Mouse (Mus musculus) midbrain, embryonic 13.5 days (tissue): ENCODE measurements at regions not wholly inside any gene's neighbourhood (a gene's known extent, or its start where the extent isn't known, plus 50 kb on each side); places are given as distances from the start of the nearest gene placed in this dataset.

ENCODE experiments used
- ATAC-seq: fragments of 200-750 bp; cut with Nextera tagmentation; 2 replicates; pipeline ENCODE4 v1.8.0; 2017; ENCODE audit warnings: mild to moderate bottlenecking, moderate TSS enrichment, moderate library complexity
- H3K27ac ChIP-seq: fragments of 300-500 bp; sonication (generic); 2 replicates; pipeline ENCODE4 v1.5.1; 2015; ENCODE audit warnings: inconsistent platforms, mild to moderate bottlenecking, moderate library complexity
- H3K27me3 ChIP-seq: fragments of 300-500 bp; sonication (generic); 2 replicates; pipeline ENCODE4 v1.6.1; 2015; ENCODE audit warnings: mild to moderate bottlenecking, inconsistent platforms
- H3K36me3 ChIP-seq: fragments of 300-500 bp; sonication (generic); 2 replicates; pipeline ENCODE4 v1.6.1; 2015; ENCODE audit warnings: mild to moderate bottlenecking, inconsistent platforms
- H3K4me1 ChIP-seq: fragments of 300-500 bp; sonication (generic); replicated peaks from 2 replicates; pipeline ENCODE4 v1.6.1; 2015; ENCODE audit warnings: inconsistent platforms
- H3K4me2 ChIP-seq: fragments of 300-500 bp; sonication (generic); replicated peaks from 2 replicates; pipeline ENCODE4 v1.6.1; 2015; ENCODE audit warnings: moderate library complexity, mild to moderate bottlenecking, inconsistent platforms
- H3K4me3 ChIP-seq: fragments of 300-500 bp; sonication (generic); replicated peaks from 2 replicates; pipeline ENCODE4 v1.5.1; 2015; ENCODE audit warnings: mild to moderate bottlenecking, inconsistent platforms
- H3K9ac ChIP-seq: fragments of 300-500 bp; sonication (generic); replicated peaks from 2 replicates; pipeline ENCODE4 v1.6.1; 2015; ENCODE audit warnings: mild to moderate bottlenecking, inconsistent platforms
- H3K9me3 ChIP-seq: fragments of 300-500 bp; sonication (generic); 2 replicates; pipeline ENCODE4 v1.6.1; 2016; ENCODE audit warnings: mild to moderate bottlenecking, inconsistent platforms
- WGBS: fragments of 180-500 bp; shearing (Covaris S2); methylation state at CpG from one replicate; pipeline ENCODE4 v1.1.7; 2015; 5-methylcytosine and 5-hydroxymethylcytosine counted together

DNA sequence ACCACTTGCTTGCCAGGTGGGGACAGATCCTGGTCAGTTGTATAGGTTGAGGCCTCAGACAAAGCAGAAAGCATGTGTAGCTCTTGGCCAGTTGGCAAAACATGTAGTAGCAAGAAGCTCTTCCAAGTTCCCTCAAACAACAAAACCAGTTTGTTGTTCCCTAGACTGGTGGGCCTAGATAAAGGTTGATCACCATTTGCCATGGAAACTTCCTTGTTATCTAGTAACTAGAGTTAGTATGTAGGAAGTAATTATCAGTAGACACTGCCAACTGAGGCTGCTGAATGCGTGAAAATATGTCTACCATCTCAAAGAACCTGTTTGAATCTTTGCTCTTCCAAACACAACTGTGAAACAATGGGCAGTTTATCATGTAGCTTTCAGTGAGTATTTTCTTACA, 1098.7 kb downstream of the Pcdh18 start:
- Histone ChIP-seq H3K27ac (no peak overlapping the region), H3K36me3 (no peaks in the 10 kb centered on the region), H3K27me3 (no peaks in the 10 kb centered on the region), H3K4me2 (no peak overlapping the region), H3K9me3 (no peaks in the 10 kb centered on the region), H3K9ac (no peak overlapping the region), H3K4me1 (no peaks in the 10 kb centered on the region), H3K4me3 (no peak overlapping the region)
- 86% methylated on average over 1 of the region's 1 CpGs for WGBS
- ATAC-seq: no peak

DNA sequence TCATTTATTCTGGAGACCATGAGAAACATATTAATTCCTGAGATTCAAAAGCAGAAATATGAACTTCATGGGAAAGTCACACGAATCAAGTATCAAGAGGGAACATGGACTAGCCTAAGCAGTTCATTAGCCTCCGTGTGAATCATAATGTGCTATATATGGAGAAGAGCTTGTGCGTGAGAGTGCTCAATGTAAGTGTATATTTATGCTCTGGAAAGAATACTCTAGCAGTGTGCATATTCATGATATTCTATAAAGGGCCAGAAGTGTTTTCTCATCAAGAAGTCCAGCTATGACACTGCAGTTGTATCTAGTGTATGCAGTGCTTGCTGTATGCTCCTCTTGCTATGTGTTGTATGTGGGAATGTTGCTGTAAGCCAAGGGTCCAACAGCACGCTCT, 1102.0 kb downstream of the Pcdh18 start:
- ATAC-seq: no peak
- no peak overlapping the region for H3K27ac ChIP-seq
- no peaks in the 10 kb centered on the region for H3K27me3 ChIP-seq
- no peak overlapping the region for H3K4me3 ChIP-seq
- no peaks in the 10 kb centered on the region for H3K4me1 ChIP-seq
- 84% methylated on average over 4 of the region's 4 CpGs for WGBS
- no peak overlapping the region for H3K9ac ChIP-seq
- no peaks in the 10 kb centered on the region for H3K36me3 ChIP-seq
- H3K4me2 ChIP-seq: no peak overlapping the region
- H3K9me3 ChIP-seq: no peaks in the 10 kb centered on the region

DNA sequence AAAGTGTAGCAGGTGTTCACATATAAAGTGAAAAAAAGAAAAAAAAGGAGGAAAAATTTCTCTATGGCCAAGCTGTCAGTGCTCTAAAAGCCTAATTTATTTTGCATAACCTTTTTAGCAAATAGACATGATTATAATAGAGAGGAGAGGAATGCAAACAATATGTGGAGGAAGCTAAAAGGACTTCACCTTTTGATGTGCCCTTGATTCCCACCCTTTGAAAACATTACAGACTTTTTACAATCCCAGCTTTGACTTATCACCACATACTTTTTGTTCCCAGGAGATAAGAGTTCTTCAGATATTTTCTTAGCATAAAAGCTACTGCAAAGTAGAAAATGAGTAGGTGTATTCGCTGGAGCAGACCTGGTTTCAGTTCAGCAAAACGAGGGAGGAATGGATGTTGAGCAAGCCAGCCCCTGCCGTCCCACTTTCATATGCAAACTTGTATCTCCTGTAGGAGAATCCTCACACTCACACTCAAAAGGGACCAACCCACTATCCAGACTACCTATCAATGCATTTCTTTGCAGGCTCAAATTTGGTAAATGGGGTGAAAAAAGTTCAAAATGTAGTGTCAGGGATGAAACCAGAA, 1125.1 kb downstream of the Pcdh18 start:
- no peak overlapping the region for H3K9ac ChIP-seq
- no peak overlapping the region for H3K27ac ChIP-seq
- WGBS: 40% methylated on average over 3 of the region's 3 CpGs
- no peak overlapping the region for H3K4me2 ChIP-seq
- ATAC-seq: no peak
- H3K4me1 ChIP-seq: no peaks in the 10 kb centered on the region
- H3K4me3 ChIP-seq: no peak overlapping the region
- H3K36me3 ChIP-seq: no peaks in the 10 kb centered on the region
- no peaks in the 10 kb centered on the region for H3K9me3 ChIP-seq
- no peaks in the 10 kb centered on the region for H3K27me3 ChIP-seq

DNA sequence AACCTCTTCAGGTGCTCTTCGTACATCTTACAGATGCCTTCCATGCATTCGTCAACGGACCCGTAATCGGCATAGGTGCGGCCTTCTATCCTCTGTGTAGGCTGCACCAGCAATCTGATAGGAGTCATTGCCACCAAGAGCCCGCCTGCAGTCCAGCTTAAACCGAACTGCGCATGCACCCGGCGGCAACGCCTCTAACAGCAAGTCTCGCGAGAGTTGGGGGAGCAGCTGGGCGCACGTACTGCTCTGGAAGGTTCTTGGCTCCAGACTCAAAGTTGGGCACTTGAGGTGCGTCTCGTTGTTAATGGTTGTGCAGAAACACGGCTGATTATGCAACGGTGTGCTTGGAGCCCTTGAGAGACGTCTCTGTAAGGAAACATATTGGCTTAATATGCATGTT, 1148.2 kb downstream of the Pcdh18 start:
- Histone ChIP-seq H3K4me2 (no peak overlapping the region), H3K4me3 (no peak overlapping the region), H3K27me3 (no peaks in the 10 kb centered on the region), H3K4me1 (no peaks in the 10 kb centered on the region), H3K9me3 (no peaks in the 10 kb centered on the region), H3K27ac (no peak overlapping the region), H3K36me3 (no peaks in the 10 kb centered on the region), H3K9ac (no peak overlapping the region)
- 95% methylated on average over 21 of the region's 21 CpGs for WGBS
- ATAC-seq: no peak; the same call in 1 of the 2 replicates

DNA sequence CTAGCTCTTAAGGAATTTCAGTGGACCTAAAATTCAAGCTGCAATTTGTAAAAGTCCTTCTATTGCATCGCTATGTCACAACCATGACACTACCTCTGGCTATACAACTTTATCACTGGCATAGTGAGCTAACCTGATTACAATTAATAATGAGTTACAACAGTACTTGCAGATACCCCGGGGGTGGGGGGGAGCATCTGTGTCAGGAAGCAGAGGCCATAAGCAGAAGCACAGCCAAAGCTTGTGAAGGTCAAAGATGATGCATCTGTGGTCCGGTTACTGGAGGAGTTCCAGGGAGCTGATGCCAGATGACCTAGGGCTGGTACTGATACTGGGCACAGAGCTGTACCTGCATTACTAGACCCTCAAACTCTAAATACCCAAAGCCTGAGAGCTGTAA, 1152.3 kb downstream of the Pcdh18 start:
- Histone ChIP-seq H3K9ac (no peak overlapping the region), H3K36me3 (no peaks in the 10 kb centered on the region), H3K4me1 (no peaks in the 10 kb centered on the region), H3K9me3 (no peaks in the 10 kb centered on the region), H3K4me2 (no peak overlapping the region), H3K4me3 (no peak overlapping the region), H3K27me3 (no peaks in the 10 kb centered on the region), H3K27ac (no peak overlapping the region)
- WGBS: 83% methylated on average over 3 of the region's 3 CpGs
- ATAC-seq: no peak

DNA sequence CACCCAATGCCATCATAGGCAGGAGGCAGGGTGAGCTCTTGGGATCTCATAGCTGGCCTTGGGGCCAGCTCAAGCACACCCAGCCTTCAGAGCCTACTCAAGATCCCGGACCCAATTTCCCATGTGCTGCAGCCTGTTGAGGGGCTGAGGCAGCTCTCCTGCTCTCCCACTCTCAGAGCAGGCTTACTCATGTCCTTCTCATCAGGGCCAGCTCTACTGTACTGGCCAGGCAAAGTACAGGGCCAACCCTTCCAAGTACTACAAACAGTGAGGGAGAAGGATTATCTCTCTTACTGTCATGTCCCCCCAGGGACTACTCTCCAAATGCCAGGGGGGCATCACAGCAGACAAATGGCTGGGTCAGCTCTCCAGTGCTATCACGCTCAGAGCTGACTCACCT, 1169.8 kb downstream of the Pcdh18 start:
- Histone ChIP-seq H3K4me2 (no peak overlapping the region), H3K4me3 (no peak overlapping the region), H3K4me1 (peaks cover 4% of the 10 kb centered on the region; the same call in 1 of the 2 replicates), H3K9ac (no peak overlapping the region), H3K27ac (no peak overlapping the region), H3K36me3 (no peaks in the 10 kb centered on the region), H3K27me3 (no peaks in the 10 kb centered on the region), H3K9me3 (no peaks in the 10 kb centered on the region)
- ATAC-seq: no peak
- WGBS: 93% methylated on average over 2 of the region's 2 CpGs

DNA sequence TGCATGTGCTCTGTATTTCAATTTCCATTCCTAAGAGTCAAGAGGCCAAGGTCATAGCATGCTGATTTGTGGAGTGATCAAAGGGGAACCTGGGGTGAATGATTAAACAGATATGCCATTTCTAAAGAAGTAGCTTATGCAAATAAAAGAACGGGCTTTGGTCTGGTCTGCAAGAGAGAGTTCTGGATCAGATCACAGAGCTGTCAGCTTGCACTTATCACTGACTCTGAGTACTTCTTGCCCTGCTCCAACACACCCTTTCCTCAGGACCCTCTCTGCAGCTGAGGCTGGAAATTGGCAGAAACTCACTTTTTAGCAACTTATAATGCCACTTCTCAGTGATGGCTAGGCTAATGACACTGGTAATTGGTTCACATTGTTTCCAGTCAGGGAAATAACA, 1171.0 kb downstream of the Pcdh18 start:
- WGBS: 5% methylated on average over 1 of the region's 1 CpGs
- no peaks in the 10 kb centered on the region for H3K9me3 ChIP-seq
- H3K4me3 ChIP-seq: no peak overlapping the region
- peaks cover 4% of the 10 kb centered on the region; the same call in 1 of the 2 replicates for H3K4me1 ChIP-seq
- no peak overlapping the region for H3K27ac ChIP-seq
- no peak overlapping the region for H3K4me2 ChIP-seq
- no peaks in the 10 kb centered on the region for H3K36me3 ChIP-seq
- H3K27me3 ChIP-seq: no peaks in the 10 kb centered on the region
- no peak overlapping the region for H3K9ac ChIP-seq
- 0 out of 2 replicates have a peak, but pooled peaks have one; percentile 58 for ATAC-seq

DNA sequence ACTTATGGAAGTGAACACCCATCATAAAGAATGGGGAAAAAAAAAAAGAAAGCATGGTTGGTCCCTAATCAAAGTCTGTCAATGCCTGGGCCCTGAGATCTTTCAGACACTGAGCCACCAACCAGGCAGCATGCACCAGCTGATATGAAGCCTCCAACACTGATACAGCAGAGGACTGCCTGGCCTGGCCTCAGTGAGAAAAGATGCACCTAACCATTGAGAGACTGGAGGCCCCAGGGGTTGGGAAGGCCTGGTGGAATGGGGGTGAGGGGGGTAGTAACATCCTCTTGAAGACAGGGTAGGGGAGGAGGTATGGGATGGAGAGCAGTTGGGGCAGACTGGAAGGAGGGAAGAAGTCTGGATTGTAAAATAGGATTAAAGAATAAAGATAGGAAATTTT, 1172.8 kb downstream of the Pcdh18 start:
- Histone ChIP-seq H3K4me2 (no peak overlapping the region), H3K9ac (no peak overlapping the region), H3K9me3 (no peaks in the 10 kb centered on the region), H3K27me3 (no peaks in the 10 kb centered on the region), H3K36me3 (no peaks in the 10 kb centered on the region), H3K27ac (no peak overlapping the region), H3K4me1 (peaks cover 4% of the 10 kb centered on the region; the same call in 1 of the 2 replicates), H3K4me3 (no peak overlapping the region)
- ATAC-seq: 0 out of 2 replicates have a peak, but pooled peaks have one; percentile 25

DNA sequence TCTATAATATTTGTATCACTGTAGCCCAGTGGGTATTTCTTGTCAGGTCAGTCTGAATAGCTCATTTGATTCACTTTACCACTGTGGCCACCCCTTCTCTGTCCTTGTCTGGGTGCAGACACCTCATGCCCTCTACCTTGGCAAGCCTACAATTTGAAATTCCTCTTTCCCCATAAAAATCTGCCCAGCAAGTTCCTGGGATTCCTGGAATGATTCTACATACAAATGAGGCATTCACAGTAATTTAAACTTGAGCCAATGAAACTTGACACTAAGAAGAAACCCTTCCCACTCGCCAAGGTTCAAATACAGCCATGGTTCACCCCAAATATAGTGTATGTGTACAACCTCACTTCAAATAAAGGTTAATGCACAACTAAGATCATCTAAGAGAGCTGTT, 1174.6 kb downstream of the Pcdh18 start:
- H3K9ac ChIP-seq: no peak overlapping the region
- H3K9me3 ChIP-seq: no peaks in the 10 kb centered on the region
- no peak overlapping the region for H3K4me3 ChIP-seq
- peaks cover 4% of the 10 kb centered on the region; the same call in 1 of the 2 replicates for H3K4me1 ChIP-seq
- ATAC-seq: no peak
- 79% methylated on average over 1 of the region's 1 CpGs for WGBS
- H3K27ac ChIP-seq: no peak overlapping the region
- no peaks in the 10 kb centered on the region for H3K36me3 ChIP-seq
- no peak overlapping the region for H3K4me2 ChIP-seq
- H3K27me3 ChIP-seq: no peaks in the 10 kb centered on the region

DNA sequence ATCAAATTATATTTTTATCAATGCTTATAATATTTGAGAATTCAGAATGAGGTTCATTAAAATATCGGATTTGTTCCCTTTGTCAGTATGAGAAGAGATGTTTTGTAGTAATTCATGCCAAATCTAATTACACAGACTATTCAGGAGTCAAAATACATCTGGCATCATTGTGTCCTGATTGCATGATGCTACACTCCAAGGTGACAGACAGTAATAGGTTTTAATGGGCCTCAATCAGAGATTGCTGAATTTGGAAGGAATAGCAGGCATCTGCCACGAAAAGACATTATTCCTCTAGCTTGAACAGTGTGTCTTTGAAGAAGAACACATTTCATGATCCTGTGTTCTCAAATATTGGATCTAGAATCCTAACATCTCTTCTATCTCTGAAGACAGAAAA, 1177.2 kb downstream of the Pcdh18 start:
- no peak for ATAC-seq
- Histone ChIP-seq H3K9ac (no peak overlapping the region), H3K4me2 (no peak overlapping the region), H3K36me3 (no peaks in the 10 kb centered on the region), H3K4me1 (no peaks in the 10 kb centered on the region), H3K27me3 (no peaks in the 10 kb centered on the region), H3K9me3 (no peaks in the 10 kb centered on the region), H3K27ac (no peak overlapping the region), H3K4me3 (no peak overlapping the region)
- WGBS: 66% methylated on average over 2 of the region's 2 CpGs

DNA sequence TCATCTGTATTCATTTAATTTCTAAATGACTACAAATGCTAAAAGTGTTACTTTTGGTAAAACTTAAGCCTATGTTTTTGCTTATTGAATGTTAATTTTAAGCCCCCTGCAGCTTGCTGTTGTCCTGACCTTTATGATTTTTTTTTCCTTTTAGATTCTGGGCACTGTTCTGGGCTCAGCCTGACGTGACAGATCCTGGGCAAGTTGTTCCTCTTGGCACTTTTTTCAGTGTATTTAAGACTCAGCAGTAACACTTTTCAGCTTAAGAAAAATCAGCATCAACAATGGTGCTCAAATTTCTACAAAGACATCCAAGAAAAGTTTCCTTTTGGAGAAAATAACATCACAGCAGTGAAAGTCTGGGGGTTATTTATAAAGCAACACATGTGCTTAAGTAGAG, 1177.9 kb downstream of the Pcdh18 start:
- no peak overlapping the region for H3K4me2 ChIP-seq
- H3K4me1 ChIP-seq: no peaks in the 10 kb centered on the region
- ATAC-seq: no peak
- 38% methylated on average over 1 of the region's 1 CpGs for WGBS
- no peak overlapping the region for H3K4me3 ChIP-seq
- no peak overlapping the region for H3K27ac ChIP-seq
- no peaks in the 10 kb centered on the region for H3K36me3 ChIP-seq
- H3K9ac ChIP-seq: no peak overlapping the region
- no peaks in the 10 kb centered on the region for H3K9me3 ChIP-seq
- H3K27me3 ChIP-seq: no peaks in the 10 kb centered on the region

DNA sequence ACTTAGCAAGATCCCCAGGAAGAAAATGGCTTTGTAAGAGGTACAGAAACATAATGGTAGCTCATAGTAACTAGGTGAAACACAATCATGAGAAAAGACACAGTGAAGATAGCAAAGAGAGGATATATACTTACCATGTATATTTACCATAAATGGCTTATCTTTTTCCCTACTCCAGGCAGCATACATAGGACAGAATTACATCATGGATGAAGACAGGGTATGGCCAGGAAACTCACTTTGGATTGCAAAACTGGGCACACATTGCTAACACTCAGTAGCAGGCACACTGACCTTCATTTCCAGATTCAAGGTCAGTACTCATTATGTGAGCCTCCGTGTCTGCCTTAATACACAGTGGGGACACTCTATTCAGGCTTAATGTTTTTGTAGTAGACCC, 1210.5 kb downstream of the Pcdh18 start:
- 76% methylated on average over 1 of the region's 1 CpGs for WGBS
- Histone ChIP-seq H3K9me3 (no peaks in the 10 kb centered on the region; the same call in 1 of the 2 replicates), H3K36me3 (no peaks in the 10 kb centered on the region), H3K9ac (no peak overlapping the region), H3K4me1 (no peaks in the 10 kb centered on the region), H3K4me2 (no peak overlapping the region), H3K27me3 (no peaks in the 10 kb centered on the region), H3K4me3 (no peak overlapping the region), H3K27ac (no peak overlapping the region)
- no peak for ATAC-seq

DNA sequence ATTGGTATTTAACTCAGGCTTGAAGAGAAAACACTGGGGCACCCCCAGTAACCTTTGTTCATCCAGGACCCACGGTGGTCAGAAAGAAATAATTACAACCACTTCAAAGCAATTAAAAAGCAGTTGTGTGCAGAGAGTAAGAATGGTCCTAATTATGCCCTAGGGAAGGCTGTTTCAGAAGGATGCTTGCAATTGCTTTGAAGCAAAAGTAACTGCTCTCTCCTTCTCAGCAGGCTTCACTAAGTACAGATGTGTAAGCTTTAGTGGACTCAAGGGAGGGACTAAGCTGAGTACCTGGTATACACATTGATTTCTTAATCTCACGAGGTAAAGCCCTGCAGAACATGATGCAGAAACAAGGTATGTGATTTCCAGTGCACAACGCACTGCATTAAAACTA, 1242.1 kb downstream of the Pcdh18 start:
- H3K4me2 ChIP-seq: no peak overlapping the region
- no peak for ATAC-seq
- 26% methylated on average over 3 of the region's 3 CpGs for WGBS

More for the DNA sequence above, 1242.1 kb downstream of the Pcdh18 start:
- Histone ChIP-seq H3K27ac (no peak overlapping the region), H3K9me3 (no peaks in the 10 kb centered on the region), H3K27me3 (no peaks in the 10 kb centered on the region), H3K4me1 (no peaks in the 10 kb centered on the region), H3K36me3 (no peaks in the 10 kb centered on the region), H3K4me3 (no peak overlapping the region), H3K9ac (no peak overlapping the region)
